Mouse (Mus musculus) lung, embryonic 16.5 days (tissue): ENCODE results near the gene Pax5. TPM values are rescaled to one million over a fixed set of nuclear protein-coding genes. Genes with fewer than 3 reads are reported as not detected.

Experiments
- ATAC-seq: fragments of 200-750 bp; cut with Nextera tagmentation; 2 replicates; pipeline ENCODE4 v1.8.0; 2017; ENCODE audit warnings: low read depth, mild to moderate bottlenecking, moderate library complexity
- H3K27ac ChIP-seq: fragments of 300-500 bp; sonication (generic); 2 replicates; pipeline ENCODE4 v1.5.1; 2014; ENCODE audit warnings: mild to moderate bottlenecking, control low read depth, low read length
- H3K27me3 ChIP-seq: fragments of 300-500 bp; sonication (generic); 2 replicates; pipeline ENCODE4 v1.6.1; 2014; ENCODE audit warnings: low read depth, low read length, mixed read lengths; ENCODE audit not compliant: control insufficient read depth, insufficient read depth
- H3K36me3 ChIP-seq: fragments of 300-500 bp; sonication (generic); 2 replicates; pipeline ENCODE4 v1.6.1; 2014; ENCODE audit warnings: low read length; ENCODE audit not compliant: control insufficient read depth, insufficient read depth
- H3K4me1 ChIP-seq: fragments of 300-500 bp; sonication (generic); replicated peaks from 2 replicates; pipeline ENCODE4 v1.6.1; 2014; ENCODE audit warnings: low read length, mixed read lengths; ENCODE audit not compliant: control insufficient read depth, insufficient read depth
- H3K4me2 ChIP-seq: fragments of 300-500 bp; sonication (generic); 2 replicates; pipeline ENCODE4 v1.6.1; 2014; ENCODE audit warnings: low read depth, low read length, control low read depth
- H3K4me3 ChIP-seq: fragments of 300-500 bp; sonication (generic); 2 replicates; pipeline ENCODE4 v1.5.1; 2014; ENCODE audit warnings: mild to moderate bottlenecking, low read length, control low read depth
- H3K9ac ChIP-seq: fragments of 300-500 bp; sonication (generic); 2 replicates; pipeline ENCODE4 v1.6.1; 2014; ENCODE audit warnings: low read length, control low read depth
- H3K9me3 ChIP-seq: fragments of 300-500 bp; sonication (generic); 2 replicates; pipeline ENCODE4 v1.6.1; 2016; ENCODE audit warnings: low read length; ENCODE audit not compliant: control insufficient read depth
- WGBS: fragments of 180-500 bp; shearing (Covaris S2); extraction: QIAGEN DNeasy Blood & Tissue Kit; methylation state at CpG from one replicate; pipeline ENCODE4 v1.1.7; 2014; 5-methylcytosine and 5-hydroxymethylcytosine counted together
- polyA plus RNA-seq: library from polyadenylated mRNA; unstranded; fragments of >200 nt; fragmentation: Nextera tagmentation; extraction: Ambion mirVana; gene quantifications from 2 replicates; pipeline ENCODE4 v1.2.1, GENCODE M21; 2015

Pax5 gene
- polyA plus RNA-seq, 1 experiment from 2014 or later, result not detected

DNA sequence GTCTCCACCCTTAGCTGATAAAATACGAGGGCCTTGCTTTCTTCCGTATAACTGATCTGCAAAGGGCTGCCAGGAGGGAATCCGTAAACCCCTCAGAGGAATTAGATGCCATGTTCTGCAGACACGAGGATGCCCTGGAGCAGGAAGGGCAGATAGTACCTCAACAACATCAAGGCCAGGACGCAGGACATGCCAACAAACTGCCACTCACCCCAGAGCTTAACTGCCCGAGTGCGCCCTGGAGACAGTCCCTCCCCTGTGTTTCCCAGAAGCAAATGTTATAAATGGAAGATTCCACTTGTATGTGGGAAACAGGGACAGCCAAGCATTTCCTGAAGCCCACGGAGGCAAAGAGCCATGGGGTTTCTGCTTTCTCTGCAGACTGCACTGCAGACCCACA is 143.9 kb downstream of the Pax5 start:
- Histone ChIP-seq H3K4me3 (no peak overlapping the region), H3K27ac (no peak overlapping the region), H3K4me2 (no peak overlapping the region), H3K27me3 (peaks cover 9% of the 10 kb centered on the region), H3K9ac (no peak overlapping the region), H3K4me1 (no peaks in the 10 kb centered on the region), H3K9me3 (no peaks in the 10 kb centered on the region), H3K36me3 (no peaks in the 10 kb centered on the region)
- ATAC-seq, result no peak
- WGBS, result 59% methylated on average over 8 of the region's 8 CpGs

DNA sequence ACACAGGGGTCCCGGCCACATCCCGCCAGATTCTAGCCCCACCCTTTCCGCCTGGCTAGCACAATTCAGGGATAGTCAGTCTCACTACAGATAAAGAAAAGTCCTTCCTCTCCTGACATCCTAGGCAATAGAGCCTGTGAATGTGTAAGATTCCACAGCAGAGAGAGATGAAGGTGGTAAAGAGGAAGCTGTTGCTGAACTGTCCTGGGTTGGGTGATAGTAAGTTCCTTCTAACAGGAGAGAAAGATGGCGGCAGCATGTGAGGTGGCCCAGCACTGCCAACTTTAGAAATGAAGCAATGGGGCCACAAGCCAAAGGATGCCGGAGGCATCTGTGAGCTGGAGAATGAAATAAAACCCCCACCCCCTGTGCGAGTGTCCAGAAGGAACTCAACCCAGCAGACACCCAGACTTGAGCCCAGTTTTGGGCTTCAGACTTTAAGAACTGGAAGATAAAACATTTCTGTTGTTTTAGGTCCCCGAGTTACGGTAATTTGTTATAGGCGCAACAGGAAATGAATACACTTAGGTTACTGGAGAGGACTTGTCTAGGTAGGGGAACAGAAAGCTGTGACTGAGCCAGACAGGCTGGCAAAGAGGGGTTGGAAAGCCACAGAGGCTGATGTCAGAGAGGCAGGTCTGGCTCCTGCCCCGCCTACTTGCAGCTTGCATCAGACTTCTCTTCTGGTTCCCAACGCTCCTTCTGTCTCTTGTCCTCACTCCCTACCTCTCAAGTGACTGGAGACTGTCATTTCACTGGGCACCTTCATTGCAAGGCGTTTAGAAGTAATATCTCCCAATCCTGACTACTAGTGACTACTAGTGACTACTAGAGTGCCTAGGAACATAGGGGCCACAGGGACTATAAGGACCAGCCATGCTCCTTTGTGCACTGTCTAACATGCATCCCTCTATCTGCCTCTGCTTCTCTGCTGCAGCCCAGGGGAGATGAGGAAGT is 144.9 kb downstream of the Pax5 start:
- no peak for ATAC-seq
- Histone ChIP-seq H3K9ac (no peak overlapping the region), H3K36me3 (no peaks in the 10 kb centered on the region), H3K27me3 (peaks cover 9% of the 10 kb centered on the region), H3K27ac (no peak overlapping the region), H3K4me1 (no peaks in the 10 kb centered on the region), H3K4me2 (no peak overlapping the region), H3K9me3 (no peaks in the 10 kb centered on the region), H3K4me3 (no peak overlapping the region)
- 74% methylated on average over 12 of the region's 12 CpGs for WGBS

DNA sequence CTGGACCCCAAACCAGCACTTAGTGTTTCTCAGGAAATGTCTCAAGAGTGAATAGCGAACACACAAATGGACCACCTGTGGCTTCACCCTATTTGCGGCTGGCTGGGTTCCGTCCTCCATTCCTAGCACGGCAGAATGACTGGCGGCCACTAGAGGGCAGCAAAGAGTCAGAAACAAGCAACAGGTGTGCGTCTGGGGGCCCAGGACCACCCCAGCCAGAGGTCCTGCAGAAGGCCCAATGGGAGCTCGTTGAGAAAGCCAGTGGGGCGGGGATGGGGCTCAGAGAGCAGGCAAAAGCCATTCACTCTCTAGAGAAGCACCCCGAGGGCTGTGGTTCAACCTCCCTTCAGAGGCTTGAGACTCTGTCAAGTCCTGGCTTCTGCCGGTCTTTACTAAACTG is 145.7 kb downstream of the Pax5 start:
- no peak for ATAC-seq
- H3K4me1 ChIP-seq, result no peaks in the 10 kb centered on the region
- H3K9ac ChIP-seq, result no peak overlapping the region
- no peak overlapping the region for H3K4me3 ChIP-seq
- no peaks in the 10 kb centered on the region for H3K9me3 ChIP-seq
- WGBS, result 6% methylated on average over 10 of the region's 10 CpGs
- no peak overlapping the region for H3K27ac ChIP-seq
- H3K36me3 ChIP-seq, result no peaks in the 10 kb centered on the region
- H3K27me3 ChIP-seq, result peaks cover 9% of the 10 kb centered on the region
- no peak overlapping the region for H3K4me2 ChIP-seq

DNA sequence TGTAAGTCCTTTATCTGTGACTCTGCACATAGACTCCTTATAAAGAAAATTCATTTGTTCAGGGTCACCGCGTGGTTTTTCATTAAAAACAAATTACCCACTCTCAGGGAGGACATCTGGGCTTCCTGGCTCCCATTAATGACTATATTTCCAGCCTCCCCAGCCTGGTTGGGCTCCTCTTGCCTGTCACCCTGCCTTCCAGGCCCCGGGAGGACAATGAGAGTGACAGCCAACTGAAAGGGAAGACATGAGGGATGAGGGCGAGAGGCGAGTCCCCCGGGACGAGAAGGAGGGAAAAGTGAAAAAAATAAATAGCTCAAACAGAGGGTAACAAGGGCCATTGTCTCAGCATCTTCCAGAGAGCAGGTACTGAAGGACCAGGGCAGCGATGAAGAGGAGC is 149.3 kb downstream of the Pax5 start:
- Histone ChIP-seq H3K4me1 (no peaks in the 10 kb centered on the region), H3K4me2 (no peak overlapping the region), H3K27ac (no peak overlapping the region), H3K36me3 (no peaks in the 10 kb centered on the region), H3K27me3 (peaks cover 10% of the 10 kb centered on the region), H3K4me3 (no peak overlapping the region), H3K9me3 (no peaks in the 10 kb centered on the region), H3K9ac (no peak overlapping the region)
- ATAC-seq, result no peak
- WGBS, result 52% methylated on average over 8 of the region's 8 CpGs

DNA sequence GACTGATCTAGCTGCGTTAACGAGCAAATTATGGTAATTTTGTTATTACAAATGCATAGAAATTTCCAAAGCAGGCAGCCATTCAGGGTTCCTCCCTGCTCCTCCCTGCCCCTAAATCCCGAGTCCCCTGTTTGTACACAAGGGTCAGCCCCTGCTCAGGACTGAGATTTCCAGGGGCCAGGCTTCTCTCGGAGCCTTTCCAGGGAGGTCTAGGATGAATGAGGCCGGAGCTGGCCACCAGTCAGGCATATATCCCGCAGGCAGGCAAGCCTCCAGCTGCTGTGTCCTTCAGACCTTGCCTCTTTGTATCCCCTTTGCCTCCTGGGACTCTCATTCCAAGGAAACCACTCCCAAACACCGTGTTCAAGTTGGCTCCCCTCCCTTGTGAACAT is 151.7 kb downstream of the Pax5 start:
- peak overlapping the region; percentile 59; the same call in 1 of the 2 replicates for H3K4me2 ChIP-seq
- H3K36me3 ChIP-seq, result no peaks in the 10 kb centered on the region
- H3K27me3 ChIP-seq, result 0 out of 2 replicates have a peak, but pooled peaks cover 2% of the 10 kb centered on the region
- no peak overlapping the region for H3K9ac ChIP-seq
- H3K4me1 ChIP-seq, result no peaks in the 10 kb centered on the region
- WGBS, result 18% methylated on average over 7 of the region's 7 CpGs
- no peak overlapping the region for H3K4me3 ChIP-seq
- H3K9me3 ChIP-seq, result no peaks in the 10 kb centered on the region
- no peak for ATAC-seq
- no peak overlapping the region for H3K27ac ChIP-seq

DNA sequence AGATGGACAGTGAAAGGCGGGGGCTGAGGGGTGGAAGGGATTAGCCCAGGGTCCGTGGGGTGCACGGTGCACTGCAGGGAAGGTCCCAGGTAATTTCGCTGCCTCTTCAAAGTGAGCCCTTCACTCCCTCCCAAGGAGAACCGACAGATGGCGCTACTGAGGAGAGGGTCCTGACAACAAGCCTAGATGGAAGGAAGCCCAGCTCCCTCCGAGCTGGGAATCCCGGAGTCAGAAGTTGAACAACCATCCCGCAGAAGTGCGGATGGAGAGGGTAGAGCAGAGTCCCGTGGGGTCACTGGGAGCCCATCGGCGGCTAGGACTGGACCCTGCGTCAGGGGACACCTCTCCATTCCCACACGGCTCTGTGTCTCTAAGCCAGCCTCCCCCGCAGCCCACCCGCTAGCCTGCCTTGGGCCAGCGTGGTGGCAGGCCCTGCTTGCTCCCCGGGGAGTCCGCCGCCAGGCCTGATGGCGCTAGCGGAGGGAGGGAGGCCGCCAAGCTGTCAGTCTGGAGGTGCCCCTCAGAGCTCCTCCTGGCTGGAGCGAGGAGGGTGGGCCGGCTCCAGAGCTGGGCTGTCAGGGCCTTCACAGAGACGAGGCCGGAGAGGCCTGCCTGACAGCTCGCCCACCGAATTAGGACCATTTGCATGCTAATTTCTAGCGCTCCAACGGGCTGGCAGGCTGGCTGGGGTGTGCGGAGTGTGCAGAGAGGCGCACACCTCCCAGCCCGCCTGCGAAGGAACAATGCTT is 152.3 kb downstream of the Pax5 start:
- H3K4me3 ChIP-seq, result peak overlapping the region; percentile 38
- 2% methylated on average over 36 of the region's 36 CpGs for WGBS
- 0 out of 2 replicates have a peak, but pooled peaks cover 2% of the 10 kb centered on the region for H3K27me3 ChIP-seq
- peak overlapping the region; percentile 59 for H3K4me2 ChIP-seq
- no peaks in the 10 kb centered on the region for H3K9me3 ChIP-seq
- H3K9ac ChIP-seq, result peak overlapping the region; percentile 41
- H3K36me3 ChIP-seq, result no peaks in the 10 kb centered on the region
- no peak overlapping the region for H3K27ac ChIP-seq
- ATAC-seq, result peak; percentile 64
- no peaks in the 10 kb centered on the region for H3K4me1 ChIP-seq

DNA sequence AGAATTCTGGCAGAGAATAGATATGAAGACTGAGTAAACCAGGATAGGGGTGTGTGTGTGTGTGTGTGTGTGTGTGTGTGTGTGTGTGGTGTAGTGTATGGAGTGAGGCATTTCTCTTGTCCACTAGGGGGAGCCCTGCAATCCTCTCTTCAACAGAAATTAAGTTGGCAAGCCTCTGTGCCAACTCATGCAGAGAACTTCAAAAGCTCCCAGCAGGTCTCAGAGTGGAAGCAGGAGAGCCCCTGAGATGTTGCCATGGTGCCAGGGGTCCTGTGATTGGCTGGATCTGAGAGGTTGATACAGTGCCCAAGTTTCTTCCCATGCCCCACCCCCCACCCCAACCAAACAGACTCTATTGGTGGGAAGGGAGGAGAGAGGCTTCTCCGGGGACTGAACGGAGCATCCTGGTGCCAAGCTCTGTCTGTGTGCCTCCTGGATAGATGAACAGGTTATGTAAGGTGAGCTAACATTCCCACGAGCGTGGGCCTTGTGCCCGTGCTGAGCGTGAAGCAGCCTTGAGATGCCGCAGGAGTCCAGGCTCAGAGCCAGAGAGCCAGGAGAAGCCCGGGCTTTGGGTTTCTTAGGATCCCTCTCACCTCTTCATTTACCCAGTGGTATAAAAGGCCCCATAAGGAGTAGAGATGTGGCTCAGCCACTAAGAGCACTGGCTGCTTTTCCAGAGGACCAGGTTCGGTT is 153.6 kb downstream of the Pax5 start:
- H3K36me3 ChIP-seq, result no peaks in the 10 kb centered on the region
- no peak overlapping the region for H3K4me2 ChIP-seq
- no peaks in the 10 kb centered on the region for H3K4me1 ChIP-seq
- 91% methylated on average over 9 of the region's 9 CpGs for WGBS
- no peak overlapping the region for H3K27ac ChIP-seq
- ATAC-seq, result no peak
- 0 out of 2 replicates have a peak, but pooled peaks cover 2% of the 10 kb centered on the region for H3K27me3 ChIP-seq
- H3K9me3 ChIP-seq, result no peaks in the 10 kb centered on the region
- H3K4me3 ChIP-seq, result no peak overlapping the region
- no peak overlapping the region for H3K9ac ChIP-seq

DNA sequence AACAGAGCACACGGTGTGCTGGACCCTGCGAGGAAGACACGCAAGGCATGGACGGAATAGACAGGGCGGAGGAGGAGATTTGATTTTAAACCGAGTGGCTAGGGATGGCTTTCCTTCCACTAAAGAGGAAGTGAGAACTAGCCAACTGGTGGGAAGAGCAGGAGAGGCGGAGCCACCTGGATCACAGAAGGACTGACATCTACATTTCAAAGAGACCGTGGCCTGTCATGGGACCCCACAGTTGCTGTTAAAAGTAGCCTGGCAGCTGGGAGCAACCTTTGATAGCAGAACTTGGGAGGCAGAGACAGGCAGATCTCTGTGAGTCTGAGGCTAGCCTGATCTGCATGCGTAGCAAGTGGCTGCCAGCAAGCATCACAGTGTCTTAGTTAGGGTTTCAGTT is 154.7 kb downstream of the Pax5 start:
- WGBS, result 77% methylated on average over 9 of the region's 9 CpGs
- Histone ChIP-seq H3K9ac (no peak overlapping the region), H3K4me3 (no peak overlapping the region), H3K9me3 (no peaks in the 10 kb centered on the region), H3K4me1 (no peaks in the 10 kb centered on the region), H3K27ac (no peak overlapping the region), H3K27me3 (0 out of 2 replicates have a peak, but pooled peaks cover 2% of the 10 kb centered on the region), H3K36me3 (no peaks in the 10 kb centered on the region), H3K4me2 (no peak overlapping the region)
- ATAC-seq, result no peak

DNA sequence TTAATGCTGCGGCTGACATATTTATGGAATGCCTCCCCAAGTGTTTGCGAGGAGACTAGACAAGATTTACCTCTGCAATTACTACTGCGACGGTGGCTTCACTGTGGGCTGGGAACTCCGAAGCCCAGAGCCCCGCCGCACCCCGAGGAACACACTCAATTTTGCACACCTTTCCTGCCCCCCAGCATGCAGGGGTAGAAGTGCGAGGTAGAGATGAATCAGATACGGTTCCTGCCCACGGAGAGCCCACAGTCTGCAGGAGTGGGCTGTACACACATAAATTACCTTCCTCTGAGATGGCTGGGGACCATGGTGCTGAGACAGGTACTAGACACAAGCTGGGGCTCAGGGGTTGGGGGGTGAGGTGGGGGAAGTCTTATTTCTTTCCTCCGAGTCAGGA is 158.8 kb downstream of the Pax5 start:
- no peaks in the 10 kb centered on the region for H3K27me3 ChIP-seq
- no peak for ATAC-seq
- H3K4me2 ChIP-seq, result no peak overlapping the region
- H3K9ac ChIP-seq, result no peak overlapping the region
- H3K9me3 ChIP-seq, result no peaks in the 10 kb centered on the region
- 81% methylated on average over 12 of the region's 12 CpGs for WGBS
- H3K27ac ChIP-seq, result no peak overlapping the region
- no peaks in the 10 kb centered on the region for H3K36me3 ChIP-seq
- no peak overlapping the region for H3K4me3 ChIP-seq
- H3K4me1 ChIP-seq, result no peaks in the 10 kb centered on the region
